Mouse (Mus musculus): Measurements from ENCODE around the gene Pdia2.

Gene Pdia2

GRCm38 (mm10) chr17:26198892-26199291, at the start of gene Pdia2:
Pdia2 (minus strand) TSS chr17:26199087.
- DNase-seq (ENCODE audit: low spot score), result no peak

- peak; percentile 72 for DNase-seq (ENCODE audit: low spot score)
Observed at GRCm38 (mm10) chr17:26244101-26244841, 45.4 kb upstream of the Pdia2 start, which contains the start of gene Fam234a. Fam234a (minus strand) TSS chr17:26244242.

- peak; percentile 54 for DNase-seq (ENCODE audit: low spot score)
Observed at GRCm38 (mm10) chr17:26243471-26244100, 44.7 kb upstream of the Pdia2 start.

- no peak for DNase-seq (ENCODE audit: low spot score)
Observed at GRCm38 (mm10) chr17:26240990-26241389, 42.1 kb upstream of the Pdia2 start.

GRCm38 (mm10) chr17:26240120-26240790, 41.4 kb upstream of the Pdia2 start:
- DNase-seq (ENCODE audit: low spot score), result no peak

- DNase-seq (ENCODE audit: low spot score), result no peak
Observed at GRCm38 (mm10) chr17:26239551-26239950, 40.7 kb upstream of the Pdia2 start.

GRCm38 (mm10) chr17:26237667-26238066, 38.8 kb upstream of the Pdia2 start:
- no peak for DNase-seq (ENCODE audit: low spot score)

GRCm38 (mm10) chr17:26235077-26235815, 36.4 kb upstream of the Pdia2 start:
- DNase-seq (ENCODE audit: low spot score), result no peak

GRCm38 (mm10) chr17:26234386-26234785, 35.5 kb upstream of the Pdia2 start:
- no peak for DNase-seq (ENCODE audit: low spot score)

GRCm38 (mm10) chr17:26232863-26233262, 34.0 kb upstream of the Pdia2 start:
- no peak for DNase-seq (ENCODE audit: low spot score)

- DNase-seq (ENCODE audit: low spot score), result no peak
Observed at GRCm38 (mm10) chr17:26231156-26231555, 32.3 kb upstream of the Pdia2 start.

- DNase-seq (ENCODE audit: low spot score), result no peak
Observed at GRCm38 (mm10) chr17:26229776-26230175, 30.9 kb upstream of the Pdia2 start.

GRCm38 (mm10) chr17:26225150-26225549, 26.3 kb upstream of the Pdia2 start:
- DNase-seq (ENCODE audit: low spot score), result no peak

GRCm38 (mm10) chr17:26221508-26221907, 22.6 kb upstream of the Pdia2 start:
- no peak for DNase-seq (ENCODE audit: low spot score)

GRCm38 (mm10) chr17:26212681-26213080, 13.8 kb upstream of the Pdia2 start:
- no peak for DNase-seq (ENCODE audit: low spot score)

- no peak for DNase-seq (ENCODE audit: low spot score)
Observed at GRCm38 (mm10) chr17:26212241-26212640, 13.4 kb upstream of the Pdia2 start.

- DNase-seq (ENCODE audit: low spot score), result no peak
Observed at GRCm38 (mm10) chr17:26207686-26208085, 8.8 kb upstream of the Pdia2 start, which contains the start of gene Arhgdig. Arhgdig (minus strand) TSS chr17:26207786.

GRCm38 (mm10) chr17:26206392-26206791, 7.5 kb upstream of the Pdia2 start:
- no peak for DNase-seq (ENCODE audit: low spot score)

- no peak for DNase-seq (ENCODE audit: low spot score)
Observed at GRCm38 (mm10) chr17:26204766-26205165, 5.9 kb upstream of the Pdia2 start.

GRCm38 (mm10) chr17:26203321-26203811, 4.5 kb upstream of the Pdia2 start:
- no peak for DNase-seq (ENCODE audit: low spot score)

GRCm38 (mm10) chr17:26202737-26203136, 3.9 kb upstream of the Pdia2 start, which contains the start of gene Rgs11:
Rgs11 (plus strand) TSS chr17:26202951.
- DNase-seq (ENCODE audit: low spot score), result no peak

- no peak for DNase-seq (ENCODE audit: low spot score)
Observed at GRCm38 (mm10) chr17:26201998-26202397, 3.1 kb upstream of the Pdia2 start.
